Mouse (Mus musculus) testis, adult 2 months (tissue): ENCODE results near the gene Tppp2.

ENCODE experiments used
- CTCF ChIP-seq: fragments of 200-500 bp; IDR thresholded peaks from 2 replicates; pipeline ENCODE4 v1.5.1; 2012; ENCODE audit warnings: low read depth, mild to moderate bottlenecking, inconsistent platforms, low read length, moderate library complexity; ENCODE audit not compliant: control insufficient read depth, insufficient read depth, insufficient replicate concordance
- POLR2A ChIP-seq: fragments of 200-500 bp; IDR thresholded peaks from 2 replicates; pipeline ENCODE4 v1.6.1; 2012; ENCODE audit warnings: low read depth, mild to moderate bottlenecking, inconsistent platforms, low read length, moderate library complexity; ENCODE audit not compliant: control insufficient read depth

DNA sequence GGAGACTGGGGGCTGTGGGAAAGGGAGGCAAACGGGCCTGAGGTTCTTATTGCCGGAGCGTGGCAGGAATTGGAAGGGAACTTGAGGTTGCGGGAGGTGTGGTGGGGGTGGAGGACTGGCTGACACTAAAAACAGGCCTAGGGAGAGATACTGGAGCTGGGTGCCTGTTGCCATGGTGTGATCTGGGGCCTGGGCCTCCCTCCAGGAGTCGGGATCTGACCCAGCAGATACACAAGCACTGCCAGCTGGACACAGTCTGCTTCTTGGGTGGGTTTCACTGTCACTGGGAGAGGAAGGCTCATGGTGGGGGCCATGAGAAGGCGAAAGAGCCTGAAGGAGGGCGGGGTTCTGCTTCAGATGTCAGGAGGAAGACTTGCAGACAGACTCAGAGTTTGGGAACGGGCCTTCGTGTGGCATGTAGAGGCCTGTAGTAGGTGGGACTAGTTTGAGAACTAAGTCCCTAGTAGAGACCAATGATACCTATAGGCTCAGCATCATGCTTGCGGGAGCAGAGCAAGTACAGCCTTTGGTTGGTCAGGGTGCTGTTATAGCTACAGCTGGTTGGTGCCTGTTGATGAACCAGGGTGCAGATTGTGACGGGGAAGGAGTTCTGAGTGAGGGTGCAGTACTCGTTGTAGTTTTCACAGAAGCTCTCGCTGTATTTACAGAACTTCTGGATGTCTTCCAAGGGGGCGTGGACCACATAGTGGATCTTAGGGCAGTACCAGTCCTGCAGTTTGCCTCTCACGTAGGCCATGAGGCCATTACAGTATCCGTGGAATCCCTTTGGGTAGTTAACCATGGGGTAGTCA, 3.7 kb downstream of the Tppp2 start:
- TF ChIP-seq POLR2A (no peak), CTCF (no peak)
